Mouse (Mus musculus) forebrain, embryonic 14.5 days (tissue): Measurements from ENCODE around the gene Elovl1. TPM values are rescaled to one million over a fixed set of nuclear protein-coding genes. Genes with fewer than 3 reads are reported as not detected.
A peak's percentile ranks its signal among the peaks of the same experiment; 100 is the strongest.

ENCODE experiments used
- ATAC-seq: fragments of 200-750 bp; cut with Nextera tagmentation; 2 replicates; pipeline ENCODE4 v1.8.0; 2017; ENCODE audit warnings: mild to moderate bottlenecking, moderate library complexity
- DNase-seq: peaks from one replicate; pipeline ENCODE4 v3.0.0-alpha.2; 2015; ENCODE audit warnings: low spot score
- H3K27ac ChIP-seq: fragments of 300-500 bp; sonication (generic); 2 replicates; pipeline ENCODE4 v1.5.1; 2014; ENCODE audit warnings: low read depth, mild to moderate bottlenecking, control low read depth, low read length, moderate library complexity
- H3K27me3 ChIP-seq: fragments of 300-500 bp; sonication (generic); replicated peaks from 2 replicates; pipeline ENCODE4 v1.6.1; 2014; ENCODE audit warnings: low read length, control low read depth, mixed read lengths; ENCODE audit not compliant: control insufficient read depth, insufficient read depth
- H3K36me3 ChIP-seq: fragments of 300-500 bp; sonication (generic); 2 replicates; pipeline ENCODE4 v1.6.1; 2014; ENCODE audit warnings: low read length, control low read depth; ENCODE audit not compliant: control insufficient read depth, insufficient read depth
- H3K4me1 ChIP-seq: fragments of 300-500 bp; sonication (generic); 2 replicates; pipeline ENCODE4 v1.6.1; 2014; ENCODE audit warnings: antibody characterized with exemption, low read length, control low read depth; ENCODE audit not compliant: control insufficient read depth, insufficient read depth
- H3K4me2 ChIP-seq: fragments of 300-500 bp; sonication (generic); 2 replicates; pipeline ENCODE4 v1.6.1; 2014; ENCODE audit warnings: mild to moderate bottlenecking, control low read depth, low read length
- H3K4me3 ChIP-seq: fragments of 300-500 bp; sonication (generic); 2 replicates; pipeline ENCODE4 v1.5.1; 2014; ENCODE audit warnings: low read depth, low read length, control low read depth
- H3K9ac ChIP-seq: fragments of 300-500 bp; sonication (generic); 2 replicates; pipeline ENCODE4 v1.6.1; 2014; ENCODE audit warnings: mild to moderate bottlenecking, low read length, control low read depth, moderate library complexity
- H3K9me3 ChIP-seq: fragments of 300-500 bp; sonication (generic); replicated peaks from 2 replicates; pipeline ENCODE4 v1.6.1; 2016; ENCODE audit warnings: low read length, control low read depth, mixed read lengths; ENCODE audit not compliant: control insufficient read depth
- WGBS: fragments of 180-500 bp; shearing (Covaris S2); extraction: QIAGEN DNeasy Blood & Tissue Kit; methylation state at CpG from one replicate; pipeline ENCODE4 v1.1.7; 2014; 5-methylcytosine and 5-hydroxymethylcytosine counted together
- polyA plus RNA-seq: library from polyadenylated mRNA; unstranded; fragments of >200 nt; fragmentation: Nextera tagmentation; extraction: Ambion mirVana; gene quantifications from 2 replicates; pipeline ENCODE4 v1.2.1, GENCODE M21; 2014

Elovl1 gene
- polyA plus RNA-seq, 1 experiment from 2014 or later, result 28.9 TPM

- Histone ChIP-seq H3K27ac (no peak overlapping the region), H3K4me2 (no peak overlapping the region), H3K9ac (no peak overlapping the region), H3K36me3 (peaks cover 71% of the 10 kb centered on the region), H3K4me3 (no peak overlapping the region), H3K4me1 (no peaks in the 10 kb centered on the region), H3K27me3 (no peaks in the 10 kb centered on the region), H3K9me3 (no peaks in the 10 kb centered on the region)
- 95% methylated on average over 5 of the region's 5 CpGs for WGBS
- DNase-seq (no peak), ATAC-seq (no peak)
Observed at GRCm38 (mm10) chr4:118401918-118402317, 26.0 kb upstream of the Elovl1 start.

- ATAC-seq, result no peak
- no peak for DNase-seq
- WGBS, result 91% methylated on average over 12 of the region's 12 CpGs
- Histone ChIP-seq H3K4me2 (no peak overlapping the region), H3K36me3 (peaks cover 64% of the 10 kb centered on the region), H3K9ac (no peak overlapping the region), H3K9me3 (no peaks in the 10 kb centered on the region), H3K27me3 (no peaks in the 10 kb centered on the region), H3K4me1 (no peaks in the 10 kb centered on the region), H3K27ac (no peak overlapping the region), H3K4me3 (no peak overlapping the region)
Observed at GRCm38 (mm10) chr4:118402701-118403100, 25.2 kb upstream of the Elovl1 start.

- DNase-seq (peak; percentile 95), ATAC-seq (peak; percentile 96)
- no peaks in the 10 kb centered on the region for H3K9me3 ChIP-seq
- H3K36me3 ChIP-seq, result peaks cover 39% of the 10 kb centered on the region
- H3K4me1 ChIP-seq, result peaks cover 12% of the 10 kb centered on the region
- under 1% methylated on average over 52 of the region's 53 CpGs for WGBS
- peak within 1 kb of the TSS; percentile 89 for H3K4me2 ChIP-seq
- H3K4me3 ChIP-seq, result peak within 1 kb of the TSS; percentile 95
- H3K27ac ChIP-seq, result 0 out of 2 replicates have a peak within 1 kb of the TSS, but pooled peaks have one; percentile 1
- H3K27me3 ChIP-seq, result no peaks in the 10 kb centered on the region
- peak within 1 kb of the TSS; percentile 92 for H3K9ac ChIP-seq
Observed at GRCm38 (mm10) chr4:118409142-118409900, 18.6 kb upstream of the Elovl1 start, which contains the start of the genes Szt2 and Med8. Gene Szt2, minus strand, starts transcription at chr4:118409273. Gene Med8, plus strand, starts transcription at chr4:118409337.

GRCm38 (mm10) chr4:118410871-118411270 is 17.0 kb upstream of the Elovl1 start:
- no peak for DNase-seq
- 89% methylated on average over 5 of the region's 5 CpGs for WGBS
- no peaks in the 10 kb centered on the region for H3K9me3 ChIP-seq
- no peak overlapping the region for H3K9ac ChIP-seq
- H3K27ac ChIP-seq, result no peak overlapping the region
- H3K27me3 ChIP-seq, result no peaks in the 10 kb centered on the region
- H3K4me3 ChIP-seq, result no peak overlapping the region
- no peak overlapping the region for H3K4me2 ChIP-seq
- H3K36me3 ChIP-seq, result peaks cover 49% of the 10 kb centered on the region
- ATAC-seq, result no peak
- peaks cover 12% of the 10 kb centered on the region for H3K4me1 ChIP-seq

- WGBS, result 100% methylated on average over 5 of the region's 5 CpGs
- Histone ChIP-seq H3K4me1 (peaks cover 7% of the 10 kb centered on the region), H3K9ac (no peak overlapping the region), H3K36me3 (peaks cover 73% of the 10 kb centered on the region), H3K4me2 (no peak overlapping the region), H3K27me3 (no peaks in the 10 kb centered on the region), H3K27ac (no peak overlapping the region), H3K9me3 (no peaks in the 10 kb centered on the region), H3K4me3 (no peak overlapping the region)
- DNase-seq (no peak), ATAC-seq (no peak)
Observed at GRCm38 (mm10) chr4:118413553-118413952, 14.3 kb upstream of the Elovl1 start.

- Histone ChIP-seq H3K4me3 (no peak overlapping the region), H3K36me3 (peaks cover 91% of the 10 kb centered on the region), H3K4me1 (no peaks in the 10 kb centered on the region), H3K27me3 (no peaks in the 10 kb centered on the region), H3K9me3 (no peaks in the 10 kb centered on the region), H3K4me2 (no peak overlapping the region), H3K27ac (no peak overlapping the region), H3K9ac (no peak overlapping the region)
- WGBS, result 86% methylated on average over 2 of the region's 2 CpGs
- DNase-seq (no peak), ATAC-seq (no peak)
Observed at GRCm38 (mm10) chr4:118415779-118416178, 12.1 kb upstream of the Elovl1 start.

- H3K9me3 ChIP-seq, result no peaks in the 10 kb centered on the region
- no peak for ATAC-seq
- H3K36me3 ChIP-seq, result peaks cover 92% of the 10 kb centered on the region
- DNase-seq, result no peak
- no peak overlapping the region for H3K4me2 ChIP-seq
- 90% methylated on average over 5 of the region's 5 CpGs for WGBS
- no peak overlapping the region for H3K9ac ChIP-seq
- no peak overlapping the region for H3K27ac ChIP-seq
- H3K4me1 ChIP-seq, result no peaks in the 10 kb centered on the region
- no peaks in the 10 kb centered on the region for H3K27me3 ChIP-seq
- no peak overlapping the region for H3K4me3 ChIP-seq
Observed at GRCm38 (mm10) chr4:118416329-118416728, 11.6 kb upstream of the Elovl1 start.

GRCm38 (mm10) chr4:118417112-118417797 is 10.6 kb upstream of the Elovl1 start:
- Histone ChIP-seq H3K36me3 (peaks cover 92% of the 10 kb centered on the region), H3K27ac (no peak overlapping the region), H3K9me3 (no peaks in the 10 kb centered on the region), H3K9ac (no peak overlapping the region), H3K4me1 (no peaks in the 10 kb centered on the region), H3K4me3 (no peak overlapping the region), H3K27me3 (no peaks in the 10 kb centered on the region), H3K4me2 (no peak overlapping the region)
- DNase-seq (no peak), ATAC-seq (no peak)
- WGBS, result 80% methylated on average over 13 of the region's 13 CpGs

GRCm38 (mm10) chr4:118421384-118421783 is 6.5 kb upstream of the Elovl1 start:
- no peaks in the 10 kb centered on the region for H3K9me3 ChIP-seq
- H3K4me3 ChIP-seq, result no peak overlapping the region
- ATAC-seq, result no peak
- H3K9ac ChIP-seq, result no peak overlapping the region
- no peak overlapping the region for H3K27ac ChIP-seq
- no peak for DNase-seq
- no peak overlapping the region for H3K4me2 ChIP-seq
- no peaks in the 10 kb centered on the region for H3K4me1 ChIP-seq
- WGBS, result 92% methylated on average over 3 of the region's 3 CpGs
- peaks cover 58% of the 10 kb centered on the region for H3K36me3 ChIP-seq
- no peaks in the 10 kb centered on the region for H3K27me3 ChIP-seq
